Mouse (Mus musculus) midbrain, postnatal 0 days (tissue): ENCODE results near the gene Sema7a. TPM values are rescaled to one million over a fixed set of nuclear protein-coding genes. Genes with fewer than 3 reads are reported as not detected.

Experiments used
- ATAC-seq: fragments of 200-750 bp; cut with Nextera tagmentation; 2 replicates; pipeline ENCODE4 v1.8.0; 2017; ENCODE audit warnings: moderate number of reproducible peaks, mild to moderate bottlenecking, moderate TSS enrichment, moderate library complexity; ENCODE audit not compliant: low FRiP score
- DNase-seq: peaks from one replicate; pipeline ENCODE4 v3.0.0-alpha.2; 2015; ENCODE audit warnings: low spot score
- H3K27ac ChIP-seq: fragments of 300-500 bp; sonication (generic); 2 replicates; pipeline ENCODE4 v1.5.1; 2014; ENCODE audit warnings: low read depth, mild to moderate bottlenecking, low read length, mixed read lengths
- H3K27me3 ChIP-seq: fragments of 300-500 bp; sonication (generic); 2 replicates; pipeline ENCODE4 v1.6.1; 2014; ENCODE audit warnings: low read length, control low read depth, mixed read lengths; ENCODE audit not compliant: insufficient read depth
- H3K36me3 ChIP-seq: fragments of 300-500 bp; sonication (generic); 2 replicates; pipeline ENCODE4 v1.6.1; 2014; ENCODE audit warnings: low read length, control low read depth, mixed read lengths; ENCODE audit not compliant: insufficient read depth
- H3K4me1 ChIP-seq: fragments of 300-500 bp; sonication (generic); 2 replicates; pipeline ENCODE4 v1.6.1; 2014; ENCODE audit warnings: mild to moderate bottlenecking, control low read depth, antibody characterized with exemption, low read length, mixed read lengths; ENCODE audit not compliant: insufficient read depth
- H3K4me2 ChIP-seq: fragments of 300-500 bp; sonication (generic); 2 replicates; pipeline ENCODE4 v1.6.1; 2014; ENCODE audit warnings: low read depth, mild to moderate bottlenecking, low read length, mixed read lengths; ENCODE audit not compliant: poor library complexity, severe bottlenecking
- H3K4me3 ChIP-seq: fragments of 300-500 bp; sonication (generic); 2 replicates; pipeline ENCODE4 v1.5.1; 2014; ENCODE audit warnings: low read depth, mild to moderate bottlenecking, low read length, moderate library complexity
- H3K9ac ChIP-seq: fragments of 300-500 bp; sonication (generic); replicated peaks from 2 replicates; pipeline ENCODE4 v1.6.1; 2014; ENCODE audit warnings: mild to moderate bottlenecking, low read length, moderate library complexity, mixed read lengths; ENCODE audit not compliant: poor library complexity, severe bottlenecking
- H3K9me3 ChIP-seq: fragments of 300-500 bp; sonication (generic); 2 replicates; pipeline ENCODE4 v1.6.1; 2016; ENCODE audit warnings: low read length, control low read depth
- CTCF ChIP-seq: IDR thresholded peaks from 2 replicates; pipeline ENCODE4 v1.5.1; 2016; ENCODE audit warnings: antibody characterized with exemption, mild to moderate bottlenecking
- WGBS: fragments of 180-500 bp; shearing (Covaris S2); extraction: QIAGEN DNeasy Blood & Tissue Kit; methylation state at CpG from one replicate; pipeline ENCODE4 v1.1.7; 2014; 5-methylcytosine and 5-hydroxymethylcytosine counted together
- polyA plus RNA-seq: library from polyadenylated mRNA; unstranded; fragments of >200 nt; fragmentation: Nextera tagmentation; extraction: Ambion mirVana; gene quantifications from 2 replicates; pipeline ENCODE4 v1.2.1, GENCODE M21; 2015
- total RNA-seq: library from RNA; depleted of rRNA; stranded (reverse); fragments of >200 nt; gene quantifications from 2 replicates; pipeline ENCODE4 v1.2.3, GENCODE M21; 2014

The Sema7a gene
- total and polyA plus RNA-seq, 2 experiments from 2014 or later, result 3.2 to 49.5 TPM

DNA sequence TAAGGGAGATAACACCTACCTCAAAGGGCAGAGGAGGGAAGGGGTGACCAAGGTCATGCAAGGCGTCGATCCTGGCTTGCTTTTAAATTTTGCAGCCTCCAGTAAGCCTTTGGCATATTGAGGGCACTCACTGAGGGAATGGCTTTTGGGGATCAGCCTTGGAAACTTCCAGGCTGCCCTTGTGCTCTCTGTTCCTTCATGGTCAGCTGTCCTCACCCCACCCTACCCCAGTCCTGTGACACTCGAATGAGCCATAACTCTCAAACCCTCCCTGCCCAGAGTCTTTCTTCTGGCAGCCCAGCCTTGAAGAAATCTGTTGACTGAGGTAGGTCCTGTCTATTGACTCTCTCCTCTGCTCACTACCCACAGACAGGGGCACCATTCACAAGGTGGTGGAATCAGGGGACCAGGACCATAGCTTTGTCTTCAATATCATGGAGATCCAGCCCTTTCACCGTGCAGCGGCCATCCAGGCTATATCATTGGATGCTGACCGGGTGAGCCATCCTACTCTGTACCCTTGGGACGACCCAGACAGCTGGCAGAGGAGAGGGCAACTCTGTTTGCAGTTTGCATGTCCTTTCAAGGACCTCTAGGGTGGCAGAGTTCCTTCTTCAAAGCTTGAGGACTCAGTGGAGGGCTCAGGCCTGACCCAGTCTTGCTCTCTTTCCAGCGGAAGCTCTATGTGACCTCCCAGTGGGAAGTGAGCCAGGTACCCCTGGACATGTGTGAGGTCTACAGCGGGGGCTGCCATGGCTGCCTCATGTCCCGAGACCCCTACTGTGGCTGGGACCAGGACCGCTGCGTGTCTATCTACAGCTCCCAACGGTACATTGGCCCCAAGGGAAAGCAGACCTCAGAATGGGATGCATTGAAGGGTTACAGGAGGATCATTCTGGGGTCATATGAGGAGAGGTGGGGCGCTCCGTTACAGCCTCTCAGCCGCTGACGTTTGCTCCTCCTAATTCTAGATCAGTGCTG lies 20.3 kb downstream of the Sema7a start:
- H3K9me3 ChIP-seq, result no peaks in the 10 kb centered on the region
- H3K4me3 ChIP-seq, result no peak overlapping the region
- no peak overlapping the region for H3K9ac ChIP-seq
- WGBS, result 92% methylated on average over 17 of the region's 17 CpGs
- H3K4me1 ChIP-seq, result no peaks in the 10 kb centered on the region
- ATAC-seq (no peak), DNase-seq (no peak)
- peaks cover 52% of the 10 kb centered on the region for H3K36me3 ChIP-seq
- H3K27me3 ChIP-seq, result no peaks in the 10 kb centered on the region
- TF ChIP-seq CTCF, result no peak
- no peak overlapping the region for H3K27ac ChIP-seq
- H3K4me2 ChIP-seq, result no peak overlapping the region

DNA sequence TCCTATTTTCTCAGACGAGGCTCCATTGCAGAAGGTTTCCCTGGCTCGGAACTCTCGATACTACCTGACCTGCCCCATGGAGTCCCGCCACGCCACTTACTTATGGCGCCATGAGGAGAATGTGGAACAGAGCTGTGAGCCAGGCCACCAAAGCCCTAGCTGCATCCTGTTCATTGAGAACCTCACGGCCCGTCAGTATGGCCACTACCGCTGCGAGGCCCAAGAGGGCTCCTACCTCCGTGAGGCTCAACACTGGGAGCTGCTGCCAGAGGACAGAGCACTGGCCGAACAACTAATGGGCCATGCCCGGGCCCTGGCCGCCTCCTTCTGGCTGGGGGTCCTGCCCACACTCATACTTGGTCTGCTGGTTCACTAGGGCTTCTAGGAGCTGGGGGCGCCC lies 21.3 kb downstream of the Sema7a start:
- H3K4me1 ChIP-seq, result no peaks in the 10 kb centered on the region
- no peak overlapping the region for H3K9ac ChIP-seq
- no peak overlapping the region for H3K4me2 ChIP-seq
- 89% methylated on average over 15 of the region's 15 CpGs for WGBS
- no peaks in the 10 kb centered on the region for H3K27me3 ChIP-seq
- no peak for TF ChIP-seq CTCF
- DNase-seq (no peak), ATAC-seq (no peak)
- H3K36me3 ChIP-seq, result peaks cover 41% of the 10 kb centered on the region
- no peak overlapping the region for H3K27ac ChIP-seq
- no peaks in the 10 kb centered on the region for H3K9me3 ChIP-seq
- no peak overlapping the region for H3K4me3 ChIP-seq

DNA sequence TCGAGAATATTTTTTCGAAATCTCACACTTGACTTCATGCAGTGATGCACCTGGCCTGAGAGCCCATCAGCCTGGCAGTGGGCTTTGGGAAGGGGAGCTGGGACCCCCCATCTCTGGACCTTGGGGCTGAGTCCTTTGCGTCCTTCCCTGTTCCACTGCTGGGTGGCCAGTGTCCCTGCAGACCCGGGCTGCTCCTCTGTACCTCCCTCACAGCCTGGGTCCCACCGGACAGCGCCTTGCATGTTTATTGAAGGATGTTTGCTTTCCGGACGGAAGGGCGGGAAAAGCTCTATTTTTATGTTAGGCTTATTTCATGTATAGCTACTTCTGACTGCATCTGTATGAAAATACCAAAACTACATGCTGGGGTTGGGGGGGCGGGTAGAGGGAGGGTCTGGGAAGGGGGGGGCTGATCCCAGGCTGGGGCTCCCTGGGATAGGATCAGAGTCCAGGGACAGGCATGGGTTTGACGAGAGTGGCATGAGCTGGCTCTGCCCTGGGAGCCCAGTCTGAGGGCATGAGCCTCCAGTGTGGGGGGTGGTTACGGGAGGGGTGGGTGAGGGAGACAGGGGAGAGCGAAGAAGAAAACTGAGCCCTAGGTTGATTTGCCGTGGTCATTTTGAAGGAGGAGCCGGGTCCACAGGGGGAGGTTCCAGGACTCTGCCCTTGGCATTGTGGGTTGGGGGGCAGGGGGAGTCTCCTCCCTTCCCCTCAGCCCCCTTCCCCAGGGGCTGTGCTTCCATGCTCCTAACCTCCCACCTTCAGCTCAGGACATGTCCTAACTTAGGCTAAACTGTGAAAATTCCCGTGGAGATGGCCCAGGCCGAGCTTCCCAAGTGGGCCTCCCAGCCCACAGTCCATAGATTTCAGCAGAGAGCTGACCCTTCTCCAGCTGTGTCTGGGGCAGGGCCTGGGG lies 22.2 kb downstream of the Sema7a start:
- Histone ChIP-seq H3K27me3 (no peaks in the 10 kb centered on the region), H3K4me2 (no peak overlapping the region), H3K27ac (no peak overlapping the region), H3K4me1 (no peaks in the 10 kb centered on the region), H3K9me3 (no peaks in the 10 kb centered on the region), H3K4me3 (no peak overlapping the region), H3K36me3 (peaks cover 33% of the 10 kb centered on the region), H3K9ac (no peak overlapping the region)
- no peak for TF ChIP-seq CTCF
- 73% methylated on average over 17 of the region's 17 CpGs for WGBS
- DNase-seq (no peak), ATAC-seq (no peak)

DNA sequence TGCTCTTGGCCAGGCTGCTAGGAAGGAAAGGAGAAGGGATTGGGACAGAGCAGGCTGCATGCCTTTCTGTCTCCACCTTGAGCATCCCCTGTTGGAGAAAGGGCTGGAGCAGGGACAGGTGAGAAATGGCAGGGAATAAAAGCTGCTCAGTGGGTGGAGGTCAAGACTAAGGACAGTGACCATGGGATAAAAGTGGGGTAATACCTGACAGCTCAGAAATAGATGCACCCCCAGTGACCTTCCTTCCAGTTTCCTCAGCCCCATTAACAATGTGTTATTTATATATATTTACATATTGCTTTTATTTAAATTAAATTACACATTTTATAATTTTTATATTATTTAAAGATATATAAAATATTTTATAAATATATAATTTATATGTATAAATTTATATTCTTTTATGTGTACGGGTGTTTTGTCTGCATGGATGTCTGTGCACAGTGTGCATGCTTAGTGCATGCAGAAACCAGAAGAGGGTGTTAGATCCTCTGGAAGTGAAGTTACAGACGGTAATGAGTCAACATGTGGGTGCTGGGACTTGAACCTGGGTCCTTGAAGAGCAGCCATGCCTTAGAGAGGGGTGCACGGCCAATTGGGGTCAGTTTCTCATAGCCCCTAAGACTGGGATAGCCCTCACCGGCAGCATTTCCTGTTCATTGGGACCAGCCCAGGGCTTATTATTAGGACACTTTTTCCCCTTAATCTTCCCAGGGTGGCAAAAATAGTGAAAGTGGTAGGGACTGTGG lies 23.5 kb downstream of the Sema7a start:
- no peak overlapping the region for H3K4me3 ChIP-seq
- ATAC-seq (no peak), DNase-seq (no peak)
- H3K36me3 ChIP-seq, result peaks cover 25% of the 10 kb centered on the region
- H3K4me1 ChIP-seq, result no peaks in the 10 kb centered on the region
- no peak overlapping the region for H3K4me2 ChIP-seq
- no peaks in the 10 kb centered on the region for H3K9me3 ChIP-seq
- no peak overlapping the region for H3K9ac ChIP-seq
- TF ChIP-seq CTCF, result no peak
- WGBS, result 82% methylated on average over 4 of the region's 4 CpGs
- H3K27ac ChIP-seq, result no peak overlapping the region
- no peaks in the 10 kb centered on the region for H3K27me3 ChIP-seq

DNA sequence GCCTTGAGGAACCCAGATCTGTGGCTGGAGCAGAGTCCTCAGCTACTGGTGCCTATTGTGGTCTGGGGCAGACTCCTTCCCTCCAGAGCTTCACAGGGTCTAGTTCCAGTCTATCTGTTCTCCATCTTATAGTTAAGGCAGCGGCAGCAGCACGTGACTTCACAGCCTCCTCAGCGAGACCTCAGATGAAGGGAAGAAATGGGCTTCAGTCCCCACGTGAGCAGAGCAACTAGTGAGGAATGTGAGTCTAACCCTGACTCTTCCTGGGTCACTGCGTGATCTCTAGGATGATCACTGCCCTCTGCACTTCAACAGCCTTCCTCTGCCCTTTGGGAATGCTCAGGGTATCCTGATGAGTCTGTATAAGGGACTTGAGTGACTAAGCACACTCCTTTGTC lies 24.1 kb downstream of the Sema7a start:
- WGBS, result 66% methylated on average over 5 of the region's 5 CpGs
- Histone ChIP-seq H3K9me3 (no peaks in the 10 kb centered on the region), H3K27ac (no peak overlapping the region), H3K4me3 (no peak overlapping the region), H3K36me3 (peaks cover 20% of the 10 kb centered on the region), H3K4me1 (no peaks in the 10 kb centered on the region), H3K27me3 (no peaks in the 10 kb centered on the region), H3K9ac (no peak overlapping the region), H3K4me2 (no peak overlapping the region)
- no peak for ATAC-seq
- TF ChIP-seq CTCF, result no peak
- no peak for DNase-seq
